Mouse (Mus musculus) heart, postnatal 0 days (tissue): ENCODE measurements around the gene Msmp.

Source experiments
- CTCF ChIP-seq: IDR thresholded peaks from 2 replicates; pipeline ENCODE4 v1.5.1; 2016; ENCODE audit warnings: antibody characterized with exemption, control low read depth, low read depth
- EP300 ChIP-seq: IDR thresholded peaks from 2 replicates; pipeline ENCODE4 v1.6.1; 2016; ENCODE audit warnings: antibody characterized with exemption, low read depth

GRCm38 (mm10) chr4:43612534-43612933 lies 28.2 kb upstream of the Msmp start:
- TF ChIP-seq CTCF (no peak), EP300 (no peak)
